Mouse (Mus musculus) thymus, adult 2 months (tissue): ENCODE measurements around the gene Gm39566.

Source experiments
- CTCF ChIP-seq: fragments of 200-500 bp; IDR thresholded peaks from 2 replicates; pipeline ENCODE4 v1.5.1; 2012; ENCODE audit warnings: mild to moderate bottlenecking, control low read depth, low read length, moderate library complexity, borderline replicate concordance; ENCODE audit not compliant: control insufficient read depth, poor library complexity, insufficient read depth; ENCODE audit errors: extremely low read depth
- POLR2A ChIP-seq: fragments of 200-500 bp; IDR thresholded peaks from 2 replicates; pipeline ENCODE4 v1.6.1; 2012; ENCODE audit warnings: mild to moderate bottlenecking, low read length, control low read depth, moderate library complexity; ENCODE audit not compliant: control insufficient read depth, poor library complexity, insufficient read depth; ENCODE audit errors: extremely low read depth

GRCm38 (mm10) chr11:69761868-69762267 lies 53.2 kb downstream of the Gm39566 start, which contains the start of gene Slc35g3:
- no peak for TF ChIP-seq CTCF
- TF ChIP-seq POLR2A: no peak
